Mouse (Mus musculus): ENCODE measurements around the gene Isyna1.

DNA sequence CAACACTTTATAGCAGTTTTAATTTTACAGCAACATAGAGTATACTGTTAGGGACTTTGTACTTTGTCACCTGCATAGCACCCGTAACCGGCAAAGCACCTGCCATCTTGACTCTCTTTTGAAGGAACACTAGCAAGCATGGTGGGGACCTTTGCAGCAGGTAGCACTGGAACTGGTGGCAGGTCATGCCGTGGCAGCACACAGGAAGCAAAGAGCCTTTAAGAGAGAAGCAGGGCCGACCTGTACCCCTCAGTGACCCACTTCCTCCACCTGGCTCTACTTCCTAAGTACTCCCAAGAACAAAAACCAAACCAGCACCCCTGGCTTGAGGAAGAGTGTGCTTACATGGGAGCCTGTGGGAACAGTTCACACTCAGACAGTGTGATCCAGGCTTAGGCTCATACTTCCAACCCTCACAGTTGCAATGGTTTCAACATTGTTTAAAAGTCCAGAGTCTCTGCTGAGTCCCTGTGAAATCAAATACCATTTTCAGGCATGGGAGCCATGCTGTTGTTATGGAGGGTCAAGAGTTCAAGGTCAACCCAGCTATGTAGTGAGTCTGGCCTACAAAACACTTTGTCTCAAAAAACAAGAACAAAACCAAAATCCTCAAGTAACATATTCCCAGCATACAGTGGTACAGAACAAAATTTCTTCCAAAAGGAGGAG lies 39.0 kb upstream of the Isyna1 start:
- TF ChIP-seq HCFC1 (IDR thresholded peaks at IDR 0.05; ENCODE audit: borderline replicate concordance, insufficient read depth, low read length) = no peak
- TF ChIP-seq CHD2 (IDR thresholded peaks at IDR 0.05; ENCODE audit: low read depth, low read length) = no peak
- no peak for TF ChIP-seq ZNF384 (IDR thresholded peaks at IDR 0.05; ENCODE audit: low read depth, low read length)
